Mouse (Mus musculus) kidney, postnatal 0 days (tissue): ENCODE data around the gene Klhl29. TPM values are rescaled to one million over a fixed set of nuclear protein-coding genes. Genes with fewer than 3 reads are reported as not detected.

ENCODE experiments used
- ATAC-seq: fragments of 200-750 bp; cut with Nextera tagmentation; replicated peaks from 2 replicates; pipeline ENCODE4 v1.8.0; 2017; ENCODE audit warnings: low read depth, moderate number of reproducible peaks, moderate TSS enrichment, moderate library complexity; ENCODE audit not compliant: low FRiP score
- DNase-seq: peaks from one replicate; pipeline ENCODE4 v3.0.0-alpha.2; 2016; ENCODE audit warnings: low spot score
- H3K27ac ChIP-seq: fragments of 300-500 bp; sonication (generic); 2 replicates; pipeline ENCODE4 v1.5.1; 2014; ENCODE audit warnings: mild to moderate bottlenecking
- H3K27me3 ChIP-seq: fragments of 300-500 bp; sonication (generic); 2 replicates; pipeline ENCODE4 v1.6.1; 2014; ENCODE audit warnings: low read length, mixed read lengths; ENCODE audit not compliant: insufficient read depth
- H3K36me3 ChIP-seq: fragments of 300-500 bp; sonication (generic); 2 replicates; pipeline ENCODE4 v1.6.1; 2014; ENCODE audit warnings: low read length, mixed read lengths; ENCODE audit not compliant: insufficient read depth
- H3K4me1 ChIP-seq: fragments of 300-500 bp; sonication (generic); replicated peaks from 2 replicates; pipeline ENCODE4 v1.6.1; 2014; ENCODE audit warnings: antibody characterized with exemption, low read length, mixed read lengths; ENCODE audit not compliant: insufficient read depth
- H3K4me2 ChIP-seq: fragments of 300-500 bp; sonication (generic); 2 replicates; pipeline ENCODE4 v1.6.1; 2014; ENCODE audit warnings: mild to moderate bottlenecking, low read length, moderate library complexity, mixed read lengths
- H3K4me3 ChIP-seq: fragments of 300-500 bp; sonication (generic); replicated peaks from 2 replicates; pipeline ENCODE4 v1.5.1; 2014; ENCODE audit warnings: low read depth, low read length
- H3K9ac ChIP-seq: fragments of 300-500 bp; sonication (generic); 2 replicates; pipeline ENCODE4 v1.6.1; 2014; ENCODE audit warnings: low read depth, low read length
- H3K9me3 ChIP-seq: fragments of 300-500 bp; sonication (generic); replicated peaks from 2 replicates; pipeline ENCODE4 v1.6.1; 2016; ENCODE audit warnings: low read length, inconsistent platforms, mixed read lengths
- CTCF ChIP-seq: IDR thresholded peaks from 2 replicates; pipeline ENCODE4 v1.5.1; 2016; ENCODE audit warnings: antibody characterized with exemption, low read depth, mild to moderate bottlenecking, moderate library complexity
- WGBS: fragments of 180-500 bp; shearing (Covaris S2); extraction: QIAGEN DNeasy Blood & Tissue Kit; methylation state at CpG from one replicate; pipeline ENCODE4 v1.1.7; 2014; 5-methylcytosine and 5-hydroxymethylcytosine counted together
- polyA plus RNA-seq: library from polyadenylated mRNA; unstranded; fragments of >200 nt; fragmentation: Nextera tagmentation; extraction: Ambion mirVana; gene quantifications from 2 replicates; pipeline ENCODE4 v1.2.1, GENCODE M21; 2015

Klhl29 gene
- polyA plus RNA-seq, 1 experiment from 2014 or later = 0.30 TPM

GRCm38 (mm10) chr12:5211884-5212283, 163.6 kb downstream of the Klhl29 start:
- Histone ChIP-seq H3K27ac (no peak overlapping the region), H3K4me2 (no peak overlapping the region)
- 94% methylated on average over 9 of the region's 9 CpGs for WGBS

GRCm38 (mm10) chr12:5210786-5211185, 164.7 kb downstream of the Klhl29 start:
- Histone ChIP-seq H3K4me3 (no peak overlapping the region), H3K36me3 (no peaks in the 10 kb centered on the region), H3K9me3 (no peaks in the 10 kb centered on the region), H3K9ac (no peak overlapping the region), H3K27me3 (no peaks in the 10 kb centered on the region), H3K27ac (no peak overlapping the region), H3K4me2 (no peak overlapping the region), H3K4me1 (peaks cover 17% of the 10 kb centered on the region; the same call in 1 of the 2 replicates)
- no peak for TF ChIP-seq CTCF
- no peak for ATAC-seq
- 62% methylated on average over 9 of the region's 9 CpGs for WGBS
- DNase-seq = no peak

More at GRCm38 (mm10) chr12:5211884-5212283, 163.6 kb downstream of the Klhl29 start:
- Histone ChIP-seq H3K27me3 (no peaks in the 10 kb centered on the region), H3K9ac (no peak overlapping the region), H3K4me1 (peaks cover 17% of the 10 kb centered on the region; the same call in 1 of the 2 replicates), H3K36me3 (no peaks in the 10 kb centered on the region), H3K4me3 (no peak overlapping the region), H3K9me3 (no peaks in the 10 kb centered on the region)
- no peak for ATAC-seq
- TF ChIP-seq CTCF = no peak
- DNase-seq = no peak

GRCm38 (mm10) chr12:5207941-5208905, 167.3 kb downstream of the Klhl29 start:
- Histone ChIP-seq H3K9me3 (no peaks in the 10 kb centered on the region), H3K4me1 (0 out of 2 replicates have a peak, but pooled peaks cover 5% of the 10 kb centered on the region), H3K27ac (no peak overlapping the region), H3K9ac (no peak overlapping the region), H3K36me3 (no peaks in the 10 kb centered on the region), H3K4me3 (no peak overlapping the region), H3K27me3 (no peaks in the 10 kb centered on the region), H3K4me2 (no peak overlapping the region)
- 88% methylated on average over 17 of the region's 17 CpGs for WGBS
- no peak for DNase-seq
- TF ChIP-seq CTCF = no peak
- ATAC-seq = no peak

GRCm38 (mm10) chr12:5207172-5207571, 168.3 kb downstream of the Klhl29 start:
- H3K9me3 ChIP-seq = no peaks in the 10 kb centered on the region

GRCm38 (mm10) chr12:5204071-5204840, 171.2 kb downstream of the Klhl29 start:
- DNase-seq = no peak
- Histone ChIP-seq H3K27me3 (no peaks in the 10 kb centered on the region), H3K36me3 (no peaks in the 10 kb centered on the region), H3K9ac (no peak overlapping the region), H3K4me1 (no peaks in the 10 kb centered on the region), H3K9me3 (no peaks in the 10 kb centered on the region), H3K27ac (no peak overlapping the region), H3K4me2 (no peak overlapping the region), H3K4me3 (no peak overlapping the region)
- ATAC-seq = no peak
- WGBS = 52% methylated on average over 11 of the region's 11 CpGs
- TF ChIP-seq CTCF = no peak

More at GRCm38 (mm10) chr12:5207172-5207571, 168.3 kb downstream of the Klhl29 start:
- no peaks in the 10 kb centered on the region for H3K36me3 ChIP-seq
- DNase-seq (no peak), ATAC-seq (no peak)
- WGBS = 95% methylated on average over 4 of the region's 4 CpGs
- TF ChIP-seq CTCF = no peak
- no peak overlapping the region for H3K4me2 ChIP-seq
- H3K9ac ChIP-seq = no peak overlapping the region
- H3K4me3 ChIP-seq = no peak overlapping the region
- H3K27me3 ChIP-seq = no peaks in the 10 kb centered on the region
- H3K27ac ChIP-seq = no peak overlapping the region
- H3K4me1 ChIP-seq = no peaks in the 10 kb centered on the region

- Histone ChIP-seq H3K4me1 (no peaks in the 10 kb centered on the region), H3K9me3 (no peaks in the 10 kb centered on the region), H3K36me3 (no peaks in the 10 kb centered on the region), H3K27me3 (no peaks in the 10 kb centered on the region), H3K4me3 (no peak overlapping the region), H3K9ac (no peak overlapping the region), H3K4me2 (no peak overlapping the region), H3K27ac (no peak overlapping the region)
- DNase-seq (no peak), ATAC-seq (no peak)
- no peak for TF ChIP-seq CTCF
- 53% methylated on average over 5 of the region's 5 CpGs for WGBS
These were observed 172.1 kb downstream of the Klhl29 start for GRCm38 (mm10) chr12:5203385-5203784.
